Mouse (Mus musculus): Measurements from ENCODE around the gene Nradd. TPM values are rescaled to one million over a fixed set of nuclear protein-coding genes. Genes with fewer than 3 reads are reported as not detected.

The Nradd gene
- 25.8 and 30.1 TPM in 2 replicates for polyA plus RNA-seq (2015; fragmentation: Nextera tagmentation; extraction: Ambion mirVana)

DNA sequence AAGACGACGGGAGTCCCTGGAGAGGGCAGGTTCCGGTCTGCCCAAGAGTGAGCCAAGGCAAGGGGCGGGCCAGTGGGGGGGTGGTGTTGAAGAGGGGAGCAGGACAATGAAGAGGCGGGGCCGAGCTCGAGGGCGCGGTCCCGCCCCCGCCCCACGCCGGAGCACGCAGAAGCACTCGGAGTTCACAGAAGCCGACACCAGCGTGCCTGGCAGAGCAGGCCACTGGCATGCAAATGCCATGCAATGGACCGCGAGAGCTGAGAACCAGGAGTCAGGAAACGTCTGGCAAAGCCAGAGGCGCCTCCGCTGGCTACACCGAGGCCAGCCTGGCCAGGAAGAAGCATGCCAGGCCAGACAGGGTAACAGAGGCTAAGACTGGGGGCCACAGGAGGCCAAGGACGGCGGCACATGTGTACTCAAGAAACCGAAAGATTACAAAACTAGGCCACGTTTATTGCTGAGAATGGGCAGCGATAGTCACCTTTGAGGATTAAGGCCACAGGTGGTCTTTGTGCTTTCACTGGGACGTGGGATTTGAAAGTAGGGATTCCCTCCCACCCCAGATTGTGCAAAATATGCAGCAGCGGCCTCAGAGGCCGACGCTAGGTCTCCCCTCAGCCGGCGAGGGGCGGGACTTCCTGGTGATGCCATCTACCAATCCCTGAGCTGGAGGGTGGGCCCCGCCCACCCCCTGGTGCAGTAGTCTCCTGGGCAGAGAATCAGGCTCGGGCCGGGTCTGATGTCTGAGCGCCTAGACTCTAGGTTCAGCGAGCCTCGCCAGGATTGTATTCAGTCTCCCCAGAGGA is at the start of gene Nradd:
Gene Nradd, minus strand, starts transcription at position 92 of the 806 bp plus-strand sequence.
- Histone ChIP-seq H3K4me3 (ENCODE audit: low read length) (peak within 1 kb of the TSS; percentile 50), H3K27ac (ENCODE audit: low read depth, low read length) (peak within 1 kb of the TSS; percentile 78), H3K4me2 (ENCODE audit: low read length) (peak within 1 kb of the TSS; percentile 95), H3K9me3 (ENCODE audit: control insufficient read depth, low read length) (no peaks in the 10 kb centered on the region), H3K9ac (ENCODE audit: low read depth, low read length) (peak within 1 kb of the TSS; percentile 73), H3K36me3 (ENCODE audit: control insufficient read depth, insufficient read depth, low read length) (peaks cover 5% of the 10 kb centered on the region; the same call in 1 of the 2 replicates), H3K4me1 (ENCODE audit: control insufficient read depth, insufficient read depth, low read depth, low read length) (peaks cover 15% of the 10 kb centered on the region), H3K27me3 (replicated peaks; ENCODE audit: control insufficient read depth, insufficient read depth, low read length) (no peaks in the 10 kb centered on the region)
- WGBS, result under 1% methylated on average over 41 of the region's 41 CpGs
- ATAC-seq, result peak; percentile 94

DNA sequence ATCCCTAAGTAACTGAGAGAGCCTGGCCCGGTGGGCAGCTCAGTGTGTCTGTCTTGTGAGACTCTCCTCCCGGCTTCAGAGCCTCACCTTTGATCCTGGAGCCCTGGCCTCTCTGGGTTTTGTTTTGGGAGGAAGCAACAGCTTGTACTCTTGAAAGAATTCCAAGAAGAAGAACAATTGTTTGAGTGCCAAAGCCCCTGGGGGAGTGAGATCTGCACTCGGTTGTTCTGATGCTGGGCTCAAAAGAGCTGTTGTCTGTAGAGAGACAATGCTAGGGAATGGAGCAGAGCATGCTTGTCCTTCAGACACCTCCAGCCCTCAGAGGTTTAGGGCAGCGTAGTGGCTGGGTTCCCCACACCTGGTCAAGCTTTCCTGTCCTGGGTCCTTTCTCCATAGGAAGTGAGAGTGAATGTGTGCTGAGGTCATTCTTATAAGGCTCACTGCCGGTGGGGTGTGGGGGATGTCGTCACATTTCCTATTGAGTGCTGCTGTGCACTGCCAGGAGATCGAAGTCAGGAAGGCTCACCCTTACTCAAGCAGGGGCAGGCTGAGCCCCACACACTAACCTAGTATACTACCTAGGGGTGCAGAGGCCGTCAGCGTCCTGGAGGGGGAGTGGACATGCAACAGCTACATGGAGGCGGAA is 49.0 kb upstream of the Nradd start:
- Histone ChIP-seq H3K4me2 (ENCODE audit: low read length) (no peak overlapping the region), H3K36me3 (ENCODE audit: control insufficient read depth, insufficient read depth, low read length) (no peaks in the 10 kb centered on the region), H3K4me3 (ENCODE audit: low read length) (no peak overlapping the region), H3K9me3 (ENCODE audit: control insufficient read depth, low read length) (no peaks in the 10 kb centered on the region), H3K4me1 (ENCODE audit: control insufficient read depth, insufficient read depth, low read depth, low read length) (peaks cover 11% of the 10 kb centered on the region), H3K27me3 (replicated peaks; ENCODE audit: control insufficient read depth, insufficient read depth, low read length) (no peaks in the 10 kb centered on the region), H3K9ac (ENCODE audit: low read depth, low read length) (no peak overlapping the region), H3K27ac (ENCODE audit: low read depth, low read length) (peak overlapping the region; percentile 59)
- WGBS, result 50% methylated on average over 10 of the region's 10 CpGs
- peak; percentile 50 for ATAC-seq

DNA sequence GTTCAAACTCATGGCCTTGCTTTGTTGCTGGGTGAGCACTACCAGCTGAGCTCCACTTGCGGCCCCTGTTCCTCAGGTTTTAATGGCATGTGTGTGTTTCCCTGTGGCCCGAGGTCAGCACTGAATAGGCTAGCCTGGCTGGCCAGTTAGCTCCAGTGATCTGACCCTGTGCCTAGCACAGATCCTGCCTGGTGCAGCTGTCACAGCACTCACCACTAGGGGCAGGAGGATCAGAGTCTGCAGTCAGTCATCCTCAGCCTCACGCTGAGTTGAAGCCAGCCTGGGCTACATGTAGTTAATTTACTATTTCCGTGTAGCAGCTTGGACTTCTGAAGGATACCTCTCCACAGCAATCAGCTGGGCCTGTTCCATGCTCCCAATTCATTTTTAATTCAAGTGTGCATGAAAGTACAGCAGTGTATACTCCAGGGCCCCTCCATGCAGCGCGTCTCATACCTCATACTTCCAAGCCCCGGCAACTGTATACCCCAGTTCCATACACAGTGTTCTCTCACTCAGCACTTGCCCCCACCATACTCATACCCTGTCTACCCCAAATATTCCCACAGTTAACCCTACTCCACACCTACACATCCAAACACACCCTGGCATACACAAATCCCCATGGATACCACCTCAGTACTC is 48.3 kb upstream of the Nradd start:
- Histone ChIP-seq H3K4me1 (ENCODE audit: control insufficient read depth, insufficient read depth, low read depth, low read length) (peaks cover 11% of the 10 kb centered on the region), H3K4me2 (ENCODE audit: low read length) (no peak overlapping the region), H3K27ac (ENCODE audit: low read depth, low read length) (0 out of 2 replicates have a peak overlapping the region, but pooled peaks have one; percentile 34), H3K4me3 (ENCODE audit: low read length) (no peak overlapping the region), H3K9me3 (ENCODE audit: control insufficient read depth, low read length) (no peaks in the 10 kb centered on the region), H3K9ac (ENCODE audit: low read depth, low read length) (no peak overlapping the region), H3K27me3 (replicated peaks; ENCODE audit: control insufficient read depth, insufficient read depth, low read length) (no peaks in the 10 kb centered on the region), H3K36me3 (ENCODE audit: control insufficient read depth, insufficient read depth, low read length) (no peaks in the 10 kb centered on the region)
- WGBS, result 68% methylated on average over 7 of the region's 7 CpGs
- ATAC-seq, result peak; percentile 57; the same call in 1 of the 2 replicates

DNA sequence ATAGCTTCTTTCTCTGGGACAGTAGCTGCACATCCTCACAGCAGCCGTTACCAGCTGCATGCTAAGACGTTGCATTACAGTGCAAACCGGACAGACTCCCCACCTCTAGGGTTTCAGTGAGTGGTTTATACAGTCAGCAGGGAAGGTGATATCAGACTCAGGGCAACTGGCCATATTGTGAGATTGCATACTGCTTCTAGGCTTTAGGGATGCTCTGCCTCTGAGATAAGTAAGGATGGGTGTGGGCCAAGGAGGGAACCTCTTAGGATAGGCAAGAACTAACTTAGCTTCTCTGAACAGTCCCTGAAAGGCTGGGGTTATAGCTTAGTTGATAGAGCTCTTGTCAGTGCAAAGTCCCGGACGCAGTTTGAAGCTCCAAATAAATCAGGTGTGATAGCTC is 45.5 kb upstream of the Nradd start:
- Histone ChIP-seq H3K4me3 (ENCODE audit: low read length) (no peak overlapping the region), H3K27ac (ENCODE audit: low read depth, low read length) (no peak overlapping the region), H3K36me3 (ENCODE audit: control insufficient read depth, insufficient read depth, low read length) (no peaks in the 10 kb centered on the region), H3K9ac (ENCODE audit: low read depth, low read length) (no peak overlapping the region), H3K9me3 (ENCODE audit: control insufficient read depth, low read length) (no peaks in the 10 kb centered on the region), H3K4me1 (ENCODE audit: control insufficient read depth, insufficient read depth, low read depth, low read length) (peaks cover 11% of the 10 kb centered on the region), H3K4me2 (ENCODE audit: low read length) (no peak overlapping the region), H3K27me3 (replicated peaks; ENCODE audit: control insufficient read depth, insufficient read depth, low read length) (no peaks in the 10 kb centered on the region)
- ATAC-seq, result no peak
- WGBS, result 89% methylated on average over 5 of the region's 5 CpGs

DNA sequence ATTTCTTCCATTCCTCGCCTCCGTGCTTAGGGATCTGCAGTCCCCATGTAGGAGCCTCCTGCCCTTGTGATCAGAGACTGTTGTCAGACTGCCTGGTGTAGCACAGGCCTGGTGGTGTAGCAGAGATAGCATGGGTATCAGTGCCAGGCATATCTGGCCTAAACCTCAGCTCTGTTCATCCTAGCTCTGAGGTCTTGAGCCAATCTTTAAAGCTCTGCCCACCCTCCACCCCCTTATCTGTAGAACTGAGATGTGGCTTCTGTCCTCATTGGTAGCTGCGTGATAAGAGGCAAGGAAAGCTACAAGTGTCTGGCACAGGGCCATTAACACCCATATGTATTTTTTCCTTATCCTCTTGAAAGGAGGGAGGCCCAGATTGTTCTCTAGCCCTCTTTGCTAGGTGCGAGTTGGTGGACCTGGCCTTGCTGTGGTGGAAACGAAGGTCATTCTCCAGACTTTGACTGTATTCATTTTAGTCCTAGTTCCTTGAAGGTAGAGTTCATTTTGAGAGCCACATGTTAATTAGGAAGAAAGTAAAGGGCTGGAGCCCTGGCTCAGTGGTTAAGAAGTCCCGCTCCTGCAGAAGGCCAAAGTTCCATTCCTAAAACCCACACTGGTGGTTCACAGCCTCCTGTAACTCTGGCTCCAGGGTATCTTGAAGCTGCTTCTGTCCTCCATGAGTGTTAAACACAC is 44.5 kb upstream of the Nradd start:
- no peaks in the 10 kb centered on the region for H3K27me3 ChIP-seq (replicated peaks; ENCODE audit: control insufficient read depth, insufficient read depth, low read length)
- no peak for ATAC-seq
- WGBS, result 94% methylated on average over 6 of the region's 6 CpGs
- no peaks in the 10 kb centered on the region for H3K36me3 ChIP-seq (ENCODE audit: control insufficient read depth, insufficient read depth, low read length)
- no peak overlapping the region for H3K9ac ChIP-seq (ENCODE audit: low read depth, low read length)
- H3K4me1 ChIP-seq (ENCODE audit: control insufficient read depth, insufficient read depth, low read depth, low read length), result peaks cover 11% of the 10 kb centered on the region
- no peaks in the 10 kb centered on the region for H3K9me3 ChIP-seq (ENCODE audit: control insufficient read depth, low read length)
- no peak overlapping the region for H3K27ac ChIP-seq (ENCODE audit: low read depth, low read length)
- no peak overlapping the region for H3K4me2 ChIP-seq (ENCODE audit: low read length)
- no peak overlapping the region for H3K4me3 ChIP-seq (ENCODE audit: low read length)

DNA sequence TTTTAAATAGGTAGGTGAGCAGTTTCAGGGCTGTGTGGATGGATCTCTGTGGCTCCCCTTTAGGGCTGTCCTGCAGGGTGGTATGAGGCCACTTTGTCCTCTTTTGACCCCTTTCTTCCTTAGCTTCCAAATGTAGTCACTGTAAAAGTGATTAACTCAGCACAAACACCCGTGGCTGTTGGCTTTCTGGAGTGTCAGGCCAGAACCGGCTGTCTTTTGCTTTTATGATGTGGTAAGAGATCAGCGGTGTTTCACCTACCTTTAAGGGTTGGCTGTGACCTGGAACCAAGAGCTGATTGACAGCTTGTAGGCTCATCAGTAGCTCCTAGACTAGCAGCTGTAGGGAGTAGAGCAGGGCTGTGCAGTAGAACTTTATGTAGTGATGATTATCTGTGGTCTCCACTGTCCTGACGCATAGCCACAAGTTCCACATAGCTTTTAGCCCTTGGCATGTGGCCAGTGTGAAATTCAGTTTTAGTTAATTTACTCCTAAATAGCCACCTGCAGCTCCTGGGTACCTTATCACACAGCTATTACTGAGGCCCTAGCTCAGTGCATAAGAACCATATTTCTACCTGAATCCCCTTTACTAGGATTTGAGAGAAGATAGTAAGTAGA is 43.1 kb upstream of the Nradd start:
- Histone ChIP-seq H3K27ac (ENCODE audit: low read depth, low read length) (no peak overlapping the region), H3K9ac (ENCODE audit: low read depth, low read length) (no peak overlapping the region), H3K9me3 (ENCODE audit: control insufficient read depth, low read length) (no peaks in the 10 kb centered on the region), H3K36me3 (ENCODE audit: control insufficient read depth, insufficient read depth, low read length) (no peaks in the 10 kb centered on the region), H3K4me3 (ENCODE audit: low read length) (no peak overlapping the region), H3K4me1 (ENCODE audit: control insufficient read depth, insufficient read depth, low read depth, low read length) (no peaks in the 10 kb centered on the region; the same call in 1 of the 2 replicates), H3K4me2 (ENCODE audit: low read length) (no peak overlapping the region), H3K27me3 (replicated peaks; ENCODE audit: control insufficient read depth, insufficient read depth, low read length) (no peaks in the 10 kb centered on the region)
- WGBS, result 70% methylated on average over 4 of the region's 4 CpGs
- ATAC-seq, result no peak

DNA sequence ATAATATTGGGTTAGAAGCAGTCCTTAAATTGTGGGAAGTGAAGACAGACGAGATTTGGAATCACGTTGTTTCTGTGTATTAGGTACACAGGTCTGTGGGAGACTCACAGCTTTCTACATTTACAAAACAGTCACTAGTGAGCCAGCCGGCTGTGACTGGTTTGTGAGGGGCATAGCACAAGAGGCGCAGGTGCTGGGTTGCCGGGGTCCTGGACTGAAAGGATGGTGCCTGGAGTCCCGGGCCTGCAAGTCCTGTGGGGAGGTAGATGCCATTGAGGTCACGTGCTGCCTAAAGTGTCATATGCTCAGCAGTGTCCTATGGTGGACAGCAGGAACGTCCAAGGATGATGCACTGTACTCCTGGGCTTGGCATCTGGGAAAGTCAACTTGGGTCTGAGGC is 42.1 kb upstream of the Nradd start:
- Histone ChIP-seq H3K9me3 (ENCODE audit: control insufficient read depth, low read length) (no peaks in the 10 kb centered on the region), H3K9ac (ENCODE audit: low read depth, low read length) (no peak overlapping the region), H3K36me3 (ENCODE audit: control insufficient read depth, insufficient read depth, low read length) (no peaks in the 10 kb centered on the region), H3K27me3 (replicated peaks; ENCODE audit: control insufficient read depth, insufficient read depth, low read length) (no peaks in the 10 kb centered on the region), H3K4me2 (ENCODE audit: low read length) (no peak overlapping the region), H3K4me1 (ENCODE audit: control insufficient read depth, insufficient read depth, low read depth, low read length) (no peaks in the 10 kb centered on the region), H3K27ac (ENCODE audit: low read depth, low read length) (no peak overlapping the region), H3K4me3 (ENCODE audit: low read length) (no peak overlapping the region)
- no peak for ATAC-seq
- 38% methylated on average over 8 of the region's 8 CpGs for WGBS

DNA sequence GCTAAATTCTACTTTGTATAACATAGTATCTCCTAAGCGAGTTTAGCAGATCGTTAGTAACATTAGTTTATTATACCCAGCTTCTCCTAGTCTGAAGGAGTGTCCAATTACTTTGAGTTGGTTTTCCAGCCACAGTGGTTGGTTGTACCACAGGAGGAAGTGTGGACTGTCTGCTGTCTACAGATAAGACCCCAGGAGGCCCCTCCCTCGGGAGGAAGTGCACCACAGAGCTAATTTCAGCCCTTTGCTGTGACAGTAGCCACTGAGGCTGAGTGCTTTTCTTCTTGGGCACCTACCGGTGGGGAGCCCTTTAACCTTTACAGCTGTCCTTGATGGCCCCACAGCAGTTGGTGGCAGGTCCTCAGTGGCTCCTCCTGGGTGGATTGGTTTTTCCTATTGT is 41.7 kb upstream of the Nradd start:
- no peaks in the 10 kb centered on the region for H3K27me3 ChIP-seq (replicated peaks; ENCODE audit: control insufficient read depth, insufficient read depth, low read length)
- ATAC-seq, result no peak
- H3K9ac ChIP-seq (ENCODE audit: low read depth, low read length), result no peak overlapping the region
- no peak overlapping the region for H3K4me3 ChIP-seq (ENCODE audit: low read length)
- no peaks in the 10 kb centered on the region for H3K4me1 ChIP-seq (ENCODE audit: control insufficient read depth, insufficient read depth, low read depth, low read length)
- no peak overlapping the region for H3K4me2 ChIP-seq (ENCODE audit: low read length)
- H3K36me3 ChIP-seq (ENCODE audit: control insufficient read depth, insufficient read depth, low read length), result no peaks in the 10 kb centered on the region
- WGBS, result 32% methylated on average over 4 of the region's 4 CpGs
- no peak overlapping the region for H3K27ac ChIP-seq (ENCODE audit: low read depth, low read length)
- H3K9me3 ChIP-seq (ENCODE audit: control insufficient read depth, low read length), result no peaks in the 10 kb centered on the region

Data from hindbrain, embryonic 16.5 days (tissue).